Mouse (Mus musculus) cerebellum, adult 2 months (tissue): ENCODE measurements around the gene Nckap5.

Experiments
- CTCF ChIP-seq: fragments of 200-500 bp; IDR thresholded peaks from 2 replicates; pipeline ENCODE4 v1.5.1; 2011; ENCODE audit warnings: low read depth, mild to moderate bottlenecking, control low read depth, low read length, moderate library complexity, borderline replicate concordance; ENCODE audit not compliant: insufficient read depth
- POLR2A ChIP-seq: fragments of 200-500 bp; IDR thresholded peaks from 2 replicates; pipeline ENCODE4 v1.6.1; 2011; ENCODE audit warnings: low read length, control low read depth, borderline replicate concordance; ENCODE audit not compliant: insufficient read depth

GRCm38 (mm10) chr1:126849481-126849880, 18.9 kb upstream of the Nckap5 start:
- TF ChIP-seq CTCF (no peak), POLR2A (no peak)
